Mouse (Mus musculus) MEL (cell line): ENCODE measurements at regions not wholly inside any gene's neighbourhood (a gene's known extent, or its start where the extent isn't known, plus 50 kb on each side); places are given as distances from the start of the nearest gene placed in this dataset.

Source experiments
- DNase-seq: peaks from one replicate; pipeline ENCODE4 v3.0.0; 2011; ENCODE audit warnings: low read depth, low spot score
- H3K27ac ChIP-seq: 2 replicates; pipeline ENCODE4 v1.5.1; 2012; ENCODE audit warnings: low read depth, mild to moderate bottlenecking, control low read depth, low read length, moderate library complexity; ENCODE audit not compliant: control insufficient read depth
- H3K27me3 ChIP-seq, 2 experiments: fragments of 150-350 bp in 1 of 2; sonication (generic) in 1 of 2; 2 replicates each; pipeline ENCODE4 v1.6.1; 2012; ENCODE audit warnings: low read length in 2 of 2, mild to moderate bottlenecking in 2 of 2, improper control_type of control experiment in 1 of 2, moderate library complexity in 1 of 2; ENCODE audit not compliant: insufficient read depth in 2 of 2, control insufficient read depth in 1 of 2
- H3K36me3 ChIP-seq, 2 experiments: 2 replicates each; pipeline ENCODE4 v1.6.1; 2012 to 2014; ENCODE audit warnings: low read length in 2 of 2, improper control_type of control experiment in 1 of 2, inconsistent platforms in 1 of 2, mild to moderate bottlenecking in 1 of 2; ENCODE audit not compliant: insufficient read depth in 2 of 2, control insufficient read depth in 1 of 2
- H3K4me1 ChIP-seq, 2 experiments: fragments of 150-350 bp in 1 of 2; sonication (generic) in 1 of 2; 2 replicates each; pipeline ENCODE4 v1.6.1; 2012; ENCODE audit warnings: low read length in 2 of 2, improper control_type of control experiment in 1 of 2, mild to moderate bottlenecking in 1 of 2; ENCODE audit not compliant: insufficient read depth in 2 of 2, control insufficient read depth in 1 of 2
- H3K4me3 ChIP-seq, 2 experiments: fragments of 150-350 bp in 1 of 2; sonication (generic) in 1 of 2; 2 replicates each; pipeline ENCODE4 v1.5.1; 2012; ENCODE audit warnings: low read depth in 2 of 2, low read length in 2 of 2, mild to moderate bottlenecking in 2 of 2, moderate library complexity in 2 of 2, control low read depth in 1 of 2, improper control_type of control experiment in 1 of 2; ENCODE audit not compliant: control insufficient read depth in 1 of 2, insufficient read depth in 1 of 2
- H3K79me2 ChIP-seq: 2 replicates; pipeline ENCODE4 v1.6.1; 2012; ENCODE audit warnings: mild to moderate bottlenecking, low read length, moderate library complexity; ENCODE audit not compliant: control insufficient read depth, poor library complexity, insufficient read depth
- H3K9ac ChIP-seq: 2 replicates; pipeline ENCODE4 v1.6.1; 2012; ENCODE audit warnings: low read depth, mild to moderate bottlenecking, control low read depth, low read length, moderate library complexity; ENCODE audit not compliant: control insufficient read depth, poor library complexity, severe bottlenecking
- H3K9me3 ChIP-seq: fragments of 150-350 bp; sonication (generic); replicated peaks from 2 replicates; pipeline ENCODE4 v1.6.1; 2012; ENCODE audit warnings: mild to moderate bottlenecking, low read length, improper control_type of control experiment, moderate library complexity; ENCODE audit not compliant: insufficient read depth
- BHLHE40 ChIP-seq: IDR thresholded peaks from 2 replicates; pipeline ENCODE4 v1.6.1; 2012; ENCODE audit warnings: low read depth, mild to moderate bottlenecking, inconsistent platforms, low read length, improper control_type of control experiment, borderline replicate concordance
- CHD1 ChIP-seq: IDR thresholded peaks from 2 replicates; pipeline ENCODE4 v1.6.1; 2012; ENCODE audit warnings: low read depth, mild to moderate bottlenecking, inconsistent platforms, low read length, improper control_type of control experiment
- CTCF ChIP-seq, 3 experiments: IDR thresholded peaks in 2 of 3; conservative IDR thresholded peaks in 1 of 3; 2 replicates each; pipeline ENCODE4 v1.5.1; 2011 to 2012; ENCODE audit warnings: low read length in 3 of 3, low read depth in 2 of 3, mild to moderate bottlenecking in 2 of 3, improper control_type of control experiment in 1 of 3, inconsistent platforms in 1 of 3, mixed read lengths in 1 of 3, moderate library complexity in 1 of 3; ENCODE audit not compliant: control insufficient read depth in 1 of 3, insufficient read depth in 1 of 3, poor library complexity in 1 of 3, severe bottlenecking in 1 of 3
- E2F4 ChIP-seq: IDR thresholded peaks from 2 replicates; pipeline ENCODE4 v1.6.1; 2011; ENCODE audit warnings: low read depth, low read length, improper control_type of control experiment, borderline replicate concordance
- ELF1 ChIP-seq: IDR thresholded peaks from 2 replicates; pipeline ENCODE4 v1.6.1; 2014; ENCODE audit warnings: low read depth, mild to moderate bottlenecking, inconsistent platforms, low read length, improper control_type of control experiment, moderate library complexity
- EP300 ChIP-seq, 2 experiments: IDR thresholded peaks; 2 replicates each; pipeline ENCODE4 v1.6.1; 2011; ENCODE audit warnings: improper control_type of control experiment in 2 of 2, low read length in 2 of 2, low read depth in 1 of 2, mild to moderate bottlenecking in 1 of 2
- ETS1 ChIP-seq: IDR thresholded peaks from 2 replicates; pipeline ENCODE4 v1.6.1; 2012; ENCODE audit warnings: low read depth, mild to moderate bottlenecking, inconsistent platforms, low read length, improper control_type of control experiment, moderate library complexity
- GATA1 ChIP-seq: IDR thresholded peaks from 2 replicates; pipeline ENCODE4 v1.6.1; 2011; ENCODE audit warnings: low read depth, low read length, improper control_type of control experiment
- KAT2A ChIP-seq: conservative IDR thresholded peaks from 2 replicates; pipeline ENCODE4 v1.6.1; 2012; ENCODE audit warnings: low read depth, low read length, improper control_type of control experiment, inconsistent platforms
- MAX ChIP-seq: IDR thresholded peaks from 2 replicates; pipeline ENCODE4 v1.6.1; 2011; ENCODE audit warnings: low read length, improper control_type of control experiment
- MXI1 ChIP-seq: IDR thresholded peaks from 2 replicates; pipeline ENCODE4 v1.6.1; 2011; ENCODE audit warnings: mild to moderate bottlenecking, low read depth, low read length, improper control_type of control experiment
- MYB ChIP-seq: IDR thresholded peaks from 2 replicates; pipeline ENCODE4 v1.6.1; 2011; ENCODE audit warnings: mild to moderate bottlenecking, low read depth, low read length, improper control_type of control experiment
- MYC ChIP-seq: IDR thresholded peaks from 2 replicates; pipeline ENCODE4 v1.6.1; 2011; ENCODE audit warnings: low read depth, mild to moderate bottlenecking, low read length, improper control_type of control experiment, moderate library complexity
- NELFE ChIP-seq: IDR thresholded peaks from 2 replicates; pipeline ENCODE4 v1.6.1; 2011; ENCODE audit warnings: low read depth, low read length, improper control_type of control experiment
- NRF1 ChIP-seq: IDR thresholded peaks from 2 replicates; pipeline ENCODE4 v1.6.1; 2014; ENCODE audit warnings: low read depth, mild to moderate bottlenecking, inconsistent platforms, low read length, improper control_type of control experiment, moderate library complexity; ENCODE audit not compliant: poor library complexity, insufficient read depth, severe bottlenecking
- POLR2A ChIP-seq, 2 experiments: IDR thresholded peaks; 2 replicates each; pipeline ENCODE4 v1.6.1; 2011 to 2012; ENCODE audit warnings: low read length in 2 of 2, mild to moderate bottlenecking in 2 of 2, control low read depth in 1 of 2, improper control_type of control experiment in 1 of 2, low read depth in 1 of 2, moderate library complexity in 1 of 2; ENCODE audit not compliant: control insufficient read depth in 1 of 2, insufficient read depth in 1 of 2, poor library complexity in 1 of 2
- RAD21 ChIP-seq: IDR thresholded peaks from 2 replicates; pipeline ENCODE4 v1.6.1; 2011; ENCODE audit warnings: mild to moderate bottlenecking, low read depth, low read length, improper control_type of control experiment
- SIN3A ChIP-seq: IDR thresholded peaks from 2 replicates; pipeline ENCODE4 v1.6.1; 2012; ENCODE audit warnings: low read length, improper control_type of control experiment, inconsistent platforms
- SMC3 ChIP-seq: IDR thresholded peaks from 2 replicates; pipeline ENCODE4 v1.6.1; 2011; ENCODE audit warnings: low read depth, low read length, improper control_type of control experiment
- TBP ChIP-seq: IDR thresholded peaks from 2 replicates; pipeline ENCODE4 v1.8.0; 2011; ENCODE audit warnings: low read depth, low read length, improper control_type of control experiment
- USF2 ChIP-seq, 2 experiments: IDR thresholded peaks; 2 replicates each; pipeline ENCODE4 v1.6.1; 2011 to 2012; ENCODE audit warnings: improper control_type of control experiment in 2 of 2, low read length in 2 of 2, borderline replicate concordance in 1 of 2, inconsistent platforms in 1 of 2, low read depth in 1 of 2, mild to moderate bottlenecking in 1 of 2; ENCODE audit not compliant: insufficient read depth in 1 of 2
- ZC3H11A ChIP-seq: IDR thresholded peaks from 2 replicates; pipeline ENCODE4 v1.6.1; 2012; ENCODE audit warnings: low read depth, mild to moderate bottlenecking, inconsistent platforms, low read length, improper control_type of control experiment

- no peaks in the 10 kb centered on the region; a peak in 1 of 4 replicates for H3K4me1 ChIP-seq
- TF ChIP-seq SIN3A (no peak), ELF1 (no peak), TBP (no peak), POLR2A (IDR thresholded peaks at IDR 0.05; ENCODE audit: control insufficient read depth in 1 of 2, insufficient read depth in 1 of 2, low read depth in 1 of 2, low read length in 2 of 2, poor library complexity in 1 of 2) (no peak), ETS1 (no peak), EP300 (IDR thresholded peaks at IDR 0.05; ENCODE audit: low read depth in 1 of 2, low read length in 2 of 2) (no peak), GATA1 (no peak), NRF1 (no peak), BHLHE40 (no peak), MXI1 (no peak), MYC (no peak), CHD1 (no peak), MYB (no peak)
- H3K27ac ChIP-seq = no peak overlapping the region
- no peaks in the 10 kb centered on the region for H3K79me2 ChIP-seq
- no peaks in the 10 kb centered on the region for H3K9me3 ChIP-seq
- H3K4me3 ChIP-seq = peak overlapping the region; percentile 6 to 37; a peak in 2 of 4 replicates
- no peaks in the 10 kb centered on the region for H3K36me3 ChIP-seq
- H3K27me3 ChIP-seq = peaks cover 0 to 2% of the 10 kb centered on the region in 2 experiments; a peak in 1 of 4 replicates
- H3K9ac ChIP-seq = no peak overlapping the region
- peak; percentile 6 for DNase-seq
Measured at GRCm38 (mm10) chr12:32635055-32635454, 184.3 kb upstream of the Nampt start.

GRCm38 (mm10) chr12:32637400-32638100 is 181.8 kb upstream of the Nampt start:
- H3K27me3 ChIP-seq = peaks cover 0 to 2% of the 10 kb centered on the region in 2 experiments; a peak in 1 of 4 replicates
- peak; percentile 63 for DNase-seq
- H3K4me3 ChIP-seq = no peak overlapping the region
- H3K9me3 ChIP-seq = no peaks in the 10 kb centered on the region
- H3K4me1 ChIP-seq = no peaks in the 10 kb centered on the region; a peak in 1 of 4 replicates
- H3K36me3 ChIP-seq = no peaks in the 10 kb centered on the region
- no peaks in the 10 kb centered on the region for H3K79me2 ChIP-seq
- no peak overlapping the region for H3K27ac ChIP-seq
- TF ChIP-seq MAX (no peak), E2F4 (no peak), NELFE (no peak), CTCF (IDR thresholded peaks at IDR 0.05 in 2 of 3, conservative IDR thresholded peaks at IDR 0.05 in 1 of 3; ENCODE audit: control insufficient read depth in 1 of 3, insufficient read depth in 1 of 3, low read depth in 2 of 3, low read length in 3 of 3, poor library complexity in 1 of 3, severe bottlenecking in 1 of 3) (peak in 2 of 3 experiments; percentile 50 to 83; a peak in 5 of 6 replicates), USF2 (IDR thresholded peaks at IDR 0.05; ENCODE audit: borderline replicate concordance in 1 of 2, insufficient read depth in 1 of 2, low read depth in 1 of 2, low read length in 2 of 2) (no peak), SMC3 (peak; percentile 90), ZC3H11A (peak; percentile 72), KAT2A (no peak), BHLHE40 (no peak), GATA1 (no peak), RAD21 (peak; percentile 84)
- no peak overlapping the region for H3K9ac ChIP-seq
